Mouse (Mus musculus): ENCODE data around the gene Wdr86.

The Wdr86 gene

DNA sequence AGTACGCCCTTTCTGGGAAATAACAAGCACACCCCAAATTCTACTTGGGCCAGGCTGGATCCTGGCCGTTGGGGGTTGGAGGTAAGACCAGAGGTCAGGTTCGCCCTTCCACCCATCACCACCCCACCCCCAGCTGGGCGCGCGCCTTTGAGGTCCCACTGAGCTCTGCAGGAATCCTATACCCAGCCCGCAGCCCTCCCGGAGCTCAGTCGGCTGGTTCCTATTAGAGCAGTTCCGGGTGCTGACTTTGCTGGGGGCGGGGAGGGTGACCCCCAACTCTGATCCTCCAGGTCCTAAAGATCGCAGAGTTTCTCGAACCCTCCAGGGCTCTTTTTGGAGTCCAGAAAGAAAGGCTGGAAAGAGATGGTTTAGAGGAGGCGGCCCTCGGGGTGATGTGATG, 459 bp upstream of the Wdr86 start:
- DNase-seq: no peak

DNA sequence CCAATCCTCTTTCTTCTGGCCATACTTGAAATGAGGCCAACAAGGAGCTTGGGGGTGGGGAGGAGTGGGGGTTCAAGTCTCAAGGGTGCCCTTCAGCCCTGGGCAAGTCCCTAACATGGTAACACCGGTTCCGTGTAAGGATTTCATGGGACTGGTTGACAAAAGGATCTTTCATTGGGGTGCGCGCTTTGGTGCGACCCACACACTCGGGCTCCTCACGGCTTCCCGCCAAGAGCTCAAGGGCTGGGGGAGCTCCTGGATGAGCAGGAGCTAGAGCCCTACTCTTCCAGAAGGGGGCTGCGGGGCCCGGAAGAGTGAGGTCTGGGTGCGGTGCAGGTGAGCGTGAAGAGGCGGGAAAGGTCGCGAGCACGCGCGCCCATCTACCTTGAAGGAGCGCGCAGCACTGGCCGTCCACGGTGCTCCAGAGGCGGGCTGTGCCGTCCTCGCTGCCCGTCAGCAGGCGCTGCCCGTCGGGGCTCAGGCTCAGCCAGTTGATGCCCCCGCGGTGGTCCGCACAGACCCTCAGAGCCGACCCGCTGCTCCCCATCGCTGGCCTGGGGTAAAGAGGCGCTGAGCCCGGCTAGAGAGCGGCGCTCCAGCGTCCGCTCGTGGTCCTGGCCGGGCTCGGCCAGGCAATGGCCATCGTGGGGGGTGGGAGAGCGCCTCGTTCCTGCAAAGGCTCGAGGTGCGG, 585 bp downstream of the Wdr86 start:
- no peak for DNase-seq

DNA sequence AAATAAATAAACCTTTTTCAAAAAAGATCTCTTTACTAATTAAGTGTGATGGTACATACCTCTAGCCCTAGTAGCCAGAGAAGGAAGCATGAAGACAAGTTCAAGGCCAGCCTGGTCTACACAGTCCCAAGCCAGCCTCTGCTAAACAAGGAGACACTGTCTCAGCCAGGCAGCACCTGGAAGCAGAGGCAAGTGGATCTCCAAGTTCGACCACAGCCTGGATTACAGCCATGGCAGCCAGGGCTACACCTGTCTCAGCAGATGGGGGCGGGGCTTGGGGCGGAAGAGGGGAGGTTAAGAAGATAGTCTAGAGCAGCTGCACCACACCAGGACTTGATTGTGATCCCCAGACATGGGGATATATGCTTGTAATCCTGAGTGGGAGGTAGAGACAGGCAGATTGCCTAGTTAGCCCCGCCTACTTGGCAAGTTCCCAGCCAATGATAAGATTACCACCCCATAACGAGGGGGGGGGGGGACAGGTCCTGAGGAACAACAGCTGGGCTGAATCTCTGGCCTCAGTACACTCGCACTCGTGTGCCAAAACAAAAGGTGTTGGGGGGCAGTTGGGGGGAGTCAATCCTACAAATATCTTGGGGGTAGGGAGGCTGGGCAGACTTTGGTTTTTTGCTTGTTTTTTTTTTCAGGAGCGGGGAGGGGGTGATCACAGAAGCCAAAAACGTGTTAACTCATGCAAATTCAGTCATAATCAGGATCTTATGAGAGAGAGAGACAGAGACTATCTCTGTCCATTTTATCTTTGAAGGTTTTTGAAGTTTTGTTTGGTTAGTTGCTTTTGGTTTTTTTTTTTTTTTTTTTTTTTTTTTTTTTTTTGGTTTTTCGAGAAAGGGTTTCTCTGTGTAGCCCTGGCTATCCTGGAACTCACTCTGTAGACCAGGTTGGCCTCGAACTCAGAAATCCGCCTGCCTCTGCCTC, 3.4 kb downstream of the Wdr86 start:
- no peak for DNase-seq

DNA sequence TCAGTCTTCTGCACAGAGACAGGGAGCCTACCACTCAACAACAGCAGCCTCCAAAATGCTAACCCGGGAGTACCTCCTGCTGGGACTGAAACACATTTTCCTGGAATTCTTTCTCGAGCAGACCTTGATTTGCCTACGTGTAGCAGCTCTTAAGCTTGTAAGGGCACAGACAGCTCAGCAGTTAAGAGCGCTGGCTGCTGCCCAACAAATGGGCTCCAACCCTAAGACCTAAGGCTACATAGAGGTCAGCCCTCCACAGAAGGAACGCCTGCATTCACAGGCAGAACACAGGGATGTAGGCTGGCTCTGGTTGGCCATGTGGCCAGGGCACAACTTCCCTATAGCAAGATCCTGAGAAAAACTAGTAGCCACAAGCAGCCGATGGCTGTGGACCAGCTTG, 4.6 kb downstream of the Wdr86 start:
- no peak for DNase-seq

DNA sequence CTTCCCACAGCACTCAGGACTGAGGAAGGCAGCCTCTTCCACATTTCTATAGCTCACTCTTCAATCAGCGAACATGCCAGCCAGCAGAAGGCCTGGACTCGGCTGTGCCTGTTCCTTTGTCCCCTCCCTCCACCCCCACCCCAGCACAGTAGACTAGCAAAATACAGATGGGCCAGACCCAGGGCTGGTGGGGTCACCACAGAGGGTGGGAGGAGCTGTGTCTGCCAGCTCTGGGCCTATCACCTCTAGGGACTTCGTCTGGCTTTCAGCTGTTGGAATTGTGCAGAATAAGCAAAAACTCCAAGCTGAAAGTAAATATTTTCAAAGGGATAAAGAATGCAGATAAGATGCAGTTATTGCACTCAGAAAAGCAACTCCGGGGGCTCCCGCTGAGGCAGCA, 5.7 kb downstream of the Wdr86 start:
- no peak for DNase-seq

DNA sequence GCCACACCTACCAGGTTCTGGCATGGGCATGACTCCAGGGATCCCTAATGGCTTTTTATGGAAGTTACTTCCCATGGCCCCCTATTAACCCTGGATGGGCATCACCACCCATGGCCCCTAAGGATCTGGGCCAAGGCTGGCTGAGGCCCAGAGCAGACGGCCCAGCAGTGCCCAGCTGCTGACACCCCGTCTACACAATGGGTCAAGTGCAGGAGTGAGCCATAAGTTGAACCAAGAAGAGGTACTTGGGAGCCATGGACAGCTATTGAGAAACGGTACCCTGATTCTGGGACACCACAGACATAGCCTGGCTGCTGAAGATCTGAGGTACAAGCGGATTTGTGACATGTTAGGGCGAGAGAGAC, 6.3 kb downstream of the Wdr86 start:
- DNase-seq: no peak

DNA sequence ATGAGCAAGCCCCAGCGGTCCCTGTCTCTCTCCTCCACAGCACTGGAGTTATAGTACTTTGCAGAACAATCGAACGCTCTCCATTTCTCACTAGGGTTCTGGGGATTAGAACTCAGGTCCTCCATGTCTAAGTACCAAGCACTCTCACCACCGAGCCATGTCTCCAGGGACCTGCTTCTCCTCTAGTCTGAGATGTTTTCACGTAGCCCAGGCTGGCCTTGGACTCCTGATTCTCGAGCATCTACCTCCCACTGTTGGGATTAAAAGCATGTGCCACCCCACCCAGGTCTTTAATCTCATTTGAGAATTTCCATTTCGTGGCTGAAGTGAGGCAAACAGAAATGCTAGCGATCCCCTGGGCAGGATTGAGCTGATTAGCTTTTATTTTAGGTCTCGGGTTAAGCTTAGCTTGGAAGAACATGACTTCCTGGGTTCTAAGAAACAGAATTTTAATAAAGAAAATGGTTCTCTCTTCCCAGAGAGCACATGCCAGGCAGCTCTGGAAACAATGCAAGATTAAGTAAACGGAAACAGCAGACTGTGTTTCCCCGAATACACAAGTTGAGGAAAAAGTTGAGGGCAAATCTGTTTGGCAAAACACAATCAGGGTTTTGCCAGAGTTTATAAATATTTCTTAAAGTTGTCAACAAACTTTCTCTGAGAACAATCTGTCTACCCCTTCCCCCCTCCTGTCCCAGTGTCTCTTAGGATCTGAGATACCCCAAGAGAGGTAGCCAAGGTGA, 6.8 kb downstream of the Wdr86 start:
- no peak for DNase-seq

DNA sequence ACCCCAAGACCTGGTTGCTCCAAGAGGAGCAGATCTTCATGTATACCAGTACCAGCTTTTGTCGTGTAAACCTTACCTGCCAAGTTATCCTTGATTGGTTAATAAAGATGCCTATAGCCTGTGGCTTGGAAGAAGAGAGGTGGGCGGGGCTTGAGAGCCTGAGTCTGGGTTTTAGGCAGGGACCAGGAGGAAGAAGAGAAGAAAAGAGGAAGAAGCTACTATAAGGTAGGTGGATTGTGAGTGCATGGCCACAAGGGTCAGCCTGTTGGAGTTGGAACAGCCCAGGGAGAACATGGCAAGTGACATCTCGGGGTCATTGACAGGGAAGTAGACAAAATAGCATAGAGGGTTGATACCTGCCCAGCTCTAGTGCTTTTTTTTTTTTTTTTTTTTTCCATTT, 10.7 kb downstream of the Wdr86 start:
- no peak for DNase-seq

DNA sequence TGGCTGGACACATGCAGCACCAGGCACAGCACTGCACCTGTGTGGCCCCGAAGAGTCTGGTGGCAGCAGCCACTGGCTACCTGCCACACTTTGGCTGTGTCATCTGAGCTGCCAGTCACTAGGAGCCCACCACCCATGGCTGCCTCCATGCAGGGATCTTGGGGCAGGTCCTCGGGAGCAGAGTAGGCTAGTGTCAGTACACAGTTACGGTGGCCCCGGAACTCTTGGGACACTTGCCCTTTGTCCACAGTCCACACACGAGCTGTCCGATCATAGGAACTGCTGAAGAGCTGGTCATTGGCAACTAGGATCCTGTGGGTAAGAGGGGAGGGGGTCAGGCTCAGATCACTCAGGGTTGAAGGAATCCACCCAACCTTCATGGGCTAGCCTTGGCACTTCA, 12.5 kb downstream of the Wdr86 start:
- DNase-seq: no peak

DNA sequence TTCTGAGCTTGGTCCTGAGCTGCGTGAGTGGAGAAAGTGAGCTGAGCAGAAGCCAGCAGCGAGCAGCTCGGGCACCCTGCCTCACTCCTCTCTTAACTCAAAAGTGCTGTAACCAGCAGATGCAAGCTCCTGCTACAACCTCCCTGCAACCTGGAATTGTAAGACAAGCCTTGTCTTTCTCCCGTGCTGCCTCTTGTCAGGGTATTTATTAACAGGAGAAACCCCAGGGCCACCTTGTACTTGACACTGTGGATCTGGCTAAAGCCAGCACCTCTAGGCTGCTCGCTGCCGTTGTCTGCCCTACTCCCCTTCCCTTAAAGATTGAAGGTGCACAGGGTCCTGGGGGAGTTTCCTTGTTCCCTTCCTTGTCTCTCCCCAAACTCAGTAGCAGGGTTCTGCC, 16.5 kb downstream of the Wdr86 start:
- no peak for DNase-seq

DNA sequence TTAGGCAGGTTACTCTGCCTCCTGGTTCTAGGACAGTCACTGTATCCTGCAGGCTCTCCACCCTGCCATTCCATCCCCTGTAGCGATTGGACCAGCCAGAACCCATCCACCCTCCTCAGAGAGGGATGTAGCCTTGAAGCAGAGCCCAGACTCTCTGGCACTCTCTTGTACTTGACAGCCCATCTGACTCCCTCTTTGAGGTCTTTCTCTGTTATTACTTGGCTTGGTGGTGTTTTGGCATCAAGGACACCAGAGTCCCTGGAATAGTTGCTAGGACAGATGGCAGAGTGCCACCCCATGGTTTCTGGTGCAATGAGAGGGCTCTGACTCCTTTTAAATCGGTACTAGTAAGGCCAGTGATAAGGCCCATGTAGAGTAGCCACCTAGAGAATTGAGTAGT, 17.3 kb downstream of the Wdr86 start:
- DNase-seq: peak; percentile 40

DNA sequence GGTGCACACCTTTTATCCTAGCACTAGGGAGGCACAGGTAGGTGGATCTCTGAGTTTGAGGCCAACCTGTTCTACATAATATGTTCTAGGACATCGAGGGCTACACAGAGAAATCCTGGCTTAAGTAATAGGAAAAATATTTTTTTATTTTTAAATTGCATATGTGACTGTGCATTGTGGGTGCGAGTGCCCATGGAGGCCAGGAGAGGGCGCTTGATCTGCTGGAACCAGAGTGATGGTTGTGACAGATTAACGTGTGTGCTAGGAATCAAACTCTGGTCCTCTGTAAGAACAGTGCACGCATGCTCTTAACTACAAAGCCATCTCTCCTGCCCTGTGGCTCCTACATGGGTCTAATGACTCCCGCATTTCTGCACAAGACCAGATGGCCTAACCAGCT, 18.9 kb downstream of the Wdr86 start:
- no peak for DNase-seq

DNA sequence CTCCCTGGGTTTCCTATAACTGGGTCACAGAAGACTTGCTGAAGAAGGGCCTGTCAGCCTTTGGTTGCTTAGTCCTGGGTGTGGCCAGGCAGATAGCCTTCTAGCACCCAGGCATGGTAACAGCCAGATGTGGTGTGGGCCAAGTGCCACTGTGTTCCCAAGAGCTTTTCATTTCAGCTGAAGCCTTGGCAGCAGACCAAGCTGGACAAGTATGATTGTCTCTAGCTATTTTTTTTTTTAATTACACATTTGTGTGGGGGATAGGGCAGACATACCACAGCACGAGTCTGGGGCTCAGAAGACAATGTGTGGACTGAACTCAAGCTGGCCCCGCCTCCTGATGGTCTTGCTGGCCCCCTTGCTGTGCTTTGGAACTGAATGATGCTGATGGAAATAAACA, 20.6 kb downstream of the Wdr86 start:
- peak; percentile 57 for DNase-seq

DNA sequence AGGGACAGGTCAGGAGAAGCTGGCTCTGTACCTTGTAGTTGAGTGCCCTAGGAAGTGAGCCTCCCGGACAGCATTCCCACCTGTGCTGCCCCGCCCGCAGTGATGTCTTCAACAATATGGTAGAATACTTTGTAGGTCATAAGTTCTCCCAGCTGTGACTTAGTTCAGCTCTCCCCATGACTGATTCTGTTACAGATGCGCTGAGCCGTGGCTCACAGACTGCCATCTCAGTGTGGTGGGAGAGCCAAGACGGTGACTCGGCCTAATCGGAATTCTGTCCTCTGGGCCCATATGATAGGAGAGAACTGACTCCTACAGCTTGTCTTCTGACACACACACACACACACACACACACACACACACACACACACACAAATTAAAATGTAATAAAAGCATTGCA, 25.9 kb downstream of the Wdr86 start:
- DNase-seq: no peak

DNA sequence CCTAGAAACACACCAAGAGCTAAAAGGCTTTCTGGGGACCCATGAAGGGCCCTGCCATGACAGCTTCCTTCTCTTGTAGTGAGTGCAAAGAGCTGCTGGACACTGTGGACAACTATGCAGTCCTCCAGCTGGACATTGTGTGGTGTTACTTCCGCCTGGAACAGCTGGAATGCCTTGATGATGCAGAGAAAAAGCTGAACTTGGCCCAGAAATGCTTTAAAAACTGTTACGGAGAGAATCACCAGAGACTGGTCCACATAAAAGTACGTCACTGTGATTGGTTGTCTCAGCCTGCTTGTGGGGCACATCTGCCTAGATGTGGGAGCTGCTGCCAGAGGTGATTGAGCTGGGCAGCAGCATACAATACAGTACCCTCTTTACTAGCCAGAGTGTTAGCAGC, 29.3 kb downstream of the Wdr86 start:
- DNase-seq: no peak

DNA sequence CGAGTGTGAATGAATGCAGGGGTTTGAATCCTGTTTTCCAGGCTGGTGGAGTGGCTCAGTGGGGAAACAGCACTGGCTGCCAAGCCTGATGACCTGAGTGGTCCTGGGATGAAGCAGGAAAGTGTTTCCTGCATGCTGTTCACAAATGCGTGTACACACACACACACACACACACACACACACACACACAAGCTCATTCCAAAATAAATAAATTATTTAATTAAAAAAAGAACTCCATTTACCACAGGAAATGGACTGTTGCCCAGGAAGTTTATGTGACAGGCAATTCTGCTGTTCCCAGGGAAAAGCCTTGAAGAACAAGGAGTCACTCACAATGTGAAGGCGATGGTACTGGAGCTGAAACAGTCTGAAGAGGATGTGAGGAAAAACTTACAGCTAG, 33.8 kb downstream of the Wdr86 start:
- DNase-seq: no peak

DNA sequence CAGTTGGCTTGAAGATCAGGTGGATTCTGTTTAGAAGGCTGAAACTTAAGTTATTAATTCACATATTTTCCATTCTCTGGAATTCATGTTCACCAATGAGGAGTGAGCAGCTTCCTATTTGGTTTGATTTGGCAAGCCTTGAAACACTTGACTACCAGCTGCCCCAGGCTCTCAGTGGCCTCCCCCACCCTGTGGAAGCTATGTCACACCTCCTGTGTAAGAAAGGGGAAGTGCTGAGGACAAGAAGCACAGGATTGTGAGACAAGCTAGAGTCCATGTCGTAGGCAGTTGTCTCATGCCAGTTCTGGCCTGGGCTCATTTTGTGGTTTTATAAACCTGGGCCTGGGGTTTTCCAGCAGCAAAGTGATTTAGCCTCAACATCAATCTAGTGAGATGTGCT, 42.8 kb downstream of the Wdr86 start:
- DNase-seq: peak; percentile 56

DNA sequence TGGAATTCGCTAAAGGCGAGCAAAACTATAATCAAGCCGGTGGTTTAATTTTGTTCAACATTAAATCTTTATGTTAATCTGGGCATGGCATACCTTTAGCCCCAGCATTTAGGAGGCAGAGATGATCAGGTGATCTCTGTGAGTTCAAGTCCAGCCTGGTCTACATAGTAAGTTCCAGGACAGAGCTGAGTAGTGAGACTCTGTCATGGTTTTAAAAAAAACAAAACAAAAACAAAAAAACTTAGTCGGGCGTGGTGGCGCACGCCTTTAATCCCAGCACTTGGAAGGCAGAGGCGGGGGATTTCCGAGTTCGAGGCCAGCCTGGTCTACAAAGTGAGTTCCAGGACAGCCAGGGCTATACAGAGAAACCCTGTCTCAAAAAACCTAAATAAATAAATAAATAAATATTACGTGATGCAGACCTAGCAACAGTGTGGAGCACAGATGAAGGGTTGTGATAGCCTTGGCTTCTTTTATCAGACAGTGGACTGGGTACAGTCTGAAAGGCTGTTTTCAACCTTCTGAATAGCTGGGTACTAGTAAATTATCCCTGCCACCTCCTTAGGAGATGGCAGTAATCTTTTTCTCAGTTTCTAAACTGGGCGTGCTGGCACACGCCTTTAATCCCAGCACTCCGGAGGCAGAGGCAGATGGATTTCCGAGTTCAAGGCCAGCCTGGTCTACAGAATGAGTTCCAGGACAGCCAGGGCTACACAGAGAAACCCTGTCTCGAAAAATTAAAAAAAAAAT, 43.7 kb downstream of the Wdr86 start:
- DNase-seq: peak; percentile 14

DNA sequence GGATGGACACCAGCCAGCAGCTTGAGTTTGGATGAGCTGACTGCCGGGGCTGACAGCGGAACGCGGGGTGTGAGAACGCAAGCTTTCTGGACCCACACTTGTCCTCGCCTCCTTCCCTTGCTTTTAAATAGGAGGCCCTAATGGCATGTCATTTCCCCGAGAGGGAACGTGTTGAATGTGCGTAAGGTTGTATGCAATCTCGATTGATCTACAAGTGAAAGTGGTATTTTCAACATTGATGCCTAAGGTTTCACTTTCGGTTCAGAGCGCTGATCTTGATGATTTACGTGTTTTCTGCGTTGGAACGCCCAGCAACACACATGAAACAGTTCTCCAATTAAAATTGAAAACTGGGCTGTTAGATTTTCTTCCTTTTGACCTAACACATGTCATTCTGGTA, 44.4 kb downstream of the Wdr86 start:
- DNase-seq: no peak

DNA sequence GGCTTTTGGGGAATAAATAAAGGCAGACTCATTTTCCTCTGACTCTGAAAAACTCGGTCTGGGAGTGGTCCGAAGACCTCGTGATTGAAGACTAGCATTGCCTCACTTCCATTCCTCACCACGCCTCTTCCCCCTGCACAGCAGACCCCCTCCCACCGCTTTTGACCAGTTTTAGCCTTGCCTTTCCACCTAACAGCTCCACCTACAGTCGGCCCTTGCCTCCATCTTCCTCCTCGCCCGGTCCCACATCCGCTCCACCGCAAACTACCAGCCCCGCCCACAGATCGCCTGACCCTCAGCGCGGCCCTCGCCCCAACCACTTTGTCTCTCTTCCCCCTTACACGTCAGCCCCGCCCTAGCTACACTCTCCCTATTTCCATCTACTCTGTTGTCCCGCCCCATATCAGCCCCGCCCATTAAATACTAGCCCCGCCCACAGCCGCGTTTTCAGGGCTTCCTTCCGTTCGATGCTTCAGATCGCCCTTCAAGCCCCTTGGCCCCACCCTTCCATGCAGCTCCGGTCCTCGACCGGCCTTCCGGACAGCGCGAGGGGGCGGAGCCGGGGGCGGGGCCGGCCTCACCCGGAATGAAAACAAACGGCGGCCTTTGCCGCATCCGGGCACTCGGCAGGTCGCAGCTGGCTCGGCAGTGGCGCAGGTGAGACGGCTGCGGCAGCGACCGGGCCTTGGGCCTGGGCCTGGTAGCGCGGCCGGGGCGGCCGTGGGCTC, 45.0 kb downstream of the Wdr86 start, which contains the start of gene Nub1:
TSS of gene Nub1 (plus strand) at position 167 of the 728 bp plus-strand sequence.
- DNase-seq: peak; percentile 98

DNA sequence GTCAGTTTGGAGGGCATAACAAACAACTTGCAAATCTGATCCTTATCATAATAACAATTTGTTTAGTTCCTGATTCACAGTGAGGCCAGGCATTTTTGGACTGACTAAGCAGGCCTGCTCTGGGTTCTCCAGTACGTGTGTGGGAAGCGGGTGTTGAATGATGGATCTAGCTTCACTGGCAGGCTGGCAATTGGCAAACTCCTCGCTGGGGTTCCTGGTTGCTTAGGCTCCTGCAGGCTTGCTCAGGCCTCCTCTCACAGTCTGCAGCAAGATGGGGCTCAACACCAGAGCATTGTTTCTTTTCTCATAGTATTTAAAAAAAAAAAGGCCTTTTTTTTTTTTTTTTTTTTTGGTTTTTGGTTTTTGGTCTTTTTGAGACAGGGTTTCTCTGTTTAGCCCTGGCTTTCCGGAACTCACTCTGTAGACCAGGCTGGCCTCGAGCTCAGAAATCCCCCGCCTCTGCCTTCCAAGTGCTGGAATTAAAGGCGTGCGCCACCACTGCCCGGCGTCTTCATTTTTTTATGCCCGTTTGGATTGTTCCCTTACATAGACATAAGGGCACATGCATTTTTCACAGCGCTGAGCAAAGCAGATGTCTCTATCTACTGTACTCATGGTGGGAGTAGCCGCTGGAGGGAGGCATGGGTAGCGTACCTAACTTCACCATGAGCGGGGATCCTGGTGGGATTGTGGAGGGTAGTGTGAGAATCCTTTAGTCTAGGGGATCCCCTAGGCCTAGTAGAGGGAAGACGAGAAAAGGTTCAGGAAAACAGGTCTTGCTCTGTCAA, 45.8 kb downstream of the Wdr86 start:
- DNase-seq: peak; percentile 91

Data from layer of hippocampus, adult 9-11 months (tissue).